Mouse (Mus musculus) c-Kit-positive CD71-positive TER-119-positive erythroid progenitor cells, embryonic 14.5 days (primary cell): ENCODE measurements around the gene Pgm2l1.

Experiments
- DNase-seq: peaks from one replicate; pipeline ENCODE4 v3.0.0-alpha.2; 2013; ENCODE audit warnings: low spot score

Gene Pgm2l1

GRCm38 (mm10) chr7:100296699-100297098 lies 69.5 kb downstream of the Pgm2l1 start:
- DNase-seq = no peak

GRCm38 (mm10) chr7:100298861-100299510 lies 71.8 kb downstream of the Pgm2l1 start:
- no peak for DNase-seq

- DNase-seq = no peak
Observed at GRCm38 (mm10) chr7:100301390-100301789, 74.2 kb downstream of the Pgm2l1 start.

- DNase-seq = no peak
Observed at GRCm38 (mm10) chr7:100302316-100302715, 75.1 kb downstream of the Pgm2l1 start.

- DNase-seq = no peak
Observed at GRCm38 (mm10) chr7:100305894-100306293, 78.7 kb downstream of the Pgm2l1 start.

GRCm38 (mm10) chr7:100307872-100308653 lies 80.9 kb downstream of the Pgm2l1 start:
- DNase-seq = no peak

GRCm38 (mm10) chr7:100309216-100309615 lies 82.0 kb downstream of the Pgm2l1 start:
- DNase-seq = no peak

- no peak for DNase-seq
Observed at GRCm38 (mm10) chr7:100309679-100310078, 82.5 kb downstream of the Pgm2l1 start.

GRCm38 (mm10) chr7:100310290-100310689 lies 83.1 kb downstream of the Pgm2l1 start:
- no peak for DNase-seq

- no peak for DNase-seq
Observed at GRCm38 (mm10) chr7:100312716-100313115, 85.5 kb downstream of the Pgm2l1 start.

GRCm38 (mm10) chr7:100316924-100317323 lies 89.7 kb downstream of the Pgm2l1 start:
- no peak for DNase-seq

- DNase-seq = peak; percentile 20
Observed at GRCm38 (mm10) chr7:100317534-100317933, 90.3 kb downstream of the Pgm2l1 start.

- no peak for DNase-seq
Observed at GRCm38 (mm10) chr7:100323721-100324120, 96.5 kb downstream of the Pgm2l1 start.

GRCm38 (mm10) chr7:100325482-100325881 lies 98.3 kb downstream of the Pgm2l1 start:
- DNase-seq = no peak

GRCm38 (mm10) chr7:100327514-100327913 lies 100.3 kb downstream of the Pgm2l1 start:
- DNase-seq = no peak
